Mouse (Mus musculus): Measurements from ENCODE around the gene Nckap1l. TPM values are rescaled to one million over a fixed set of nuclear protein-coding genes. Genes with fewer than 3 reads are reported as not detected.

Gene Nckap1l
- polyA plus RNA-seq, 1 experiment from 2014 or later: 3.5 TPM

DNA sequence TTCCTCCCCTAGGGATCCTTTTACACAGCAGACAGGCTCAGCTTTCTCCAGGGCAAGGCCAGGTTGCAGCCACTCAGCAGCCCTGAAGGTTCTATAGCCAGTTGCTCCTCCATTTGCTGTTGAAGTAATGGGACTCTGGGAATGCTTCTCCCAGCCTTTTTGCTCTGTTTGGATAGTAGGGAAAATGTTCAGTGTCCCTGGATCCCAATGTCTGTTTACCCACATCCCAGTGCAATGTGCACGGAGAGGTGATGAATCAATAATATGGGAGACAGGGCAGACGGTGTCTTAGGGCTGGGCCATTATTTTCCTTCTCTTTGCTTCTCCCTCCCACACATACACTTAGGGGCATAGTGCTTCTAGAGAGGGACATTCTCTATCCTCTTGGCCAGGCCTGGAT, 85.7 kb downstream of the Nckap1l start:
- Histone ChIP-seq H3K27ac (ENCODE audit: low read length) (no peak overlapping the region), H3K9ac (replicated peaks; ENCODE audit: low read depth) (no peak overlapping the region), H3K4me2 (replicated peaks; ENCODE audit: low read depth, low read length) (no peak overlapping the region), H3K36me3 (ENCODE audit: insufficient read depth, low read length) (no peaks in the 10 kb centered on the region), H3K27me3 (replicated peaks; ENCODE audit: insufficient read depth, low read length) (0 out of 2 replicates have a peak, but pooled peaks cover 6% of the 10 kb centered on the region), H3K9me3 (ENCODE audit: low read length) (no peaks in the 10 kb centered on the region), H3K4me3 (ENCODE audit: low read depth, low read length) (no peak overlapping the region), H3K4me1 (ENCODE audit: insufficient read depth, low read depth, low read length) (0 out of 2 replicates have a peak, but pooled peaks cover 4% of the 10 kb centered on the region)
- ATAC-seq (no peak), DNase-seq (ENCODE audit: low spot score) (no peak)
- TF ChIP-seq CTCF (IDR thresholded peaks at IDR 0.05): no peak
- TF ChIP-seq EP300 (IDR thresholded peaks at IDR 0.05): no peak
- WGBS: 49% methylated on average over 2 of the region's 2 CpGs

DNA sequence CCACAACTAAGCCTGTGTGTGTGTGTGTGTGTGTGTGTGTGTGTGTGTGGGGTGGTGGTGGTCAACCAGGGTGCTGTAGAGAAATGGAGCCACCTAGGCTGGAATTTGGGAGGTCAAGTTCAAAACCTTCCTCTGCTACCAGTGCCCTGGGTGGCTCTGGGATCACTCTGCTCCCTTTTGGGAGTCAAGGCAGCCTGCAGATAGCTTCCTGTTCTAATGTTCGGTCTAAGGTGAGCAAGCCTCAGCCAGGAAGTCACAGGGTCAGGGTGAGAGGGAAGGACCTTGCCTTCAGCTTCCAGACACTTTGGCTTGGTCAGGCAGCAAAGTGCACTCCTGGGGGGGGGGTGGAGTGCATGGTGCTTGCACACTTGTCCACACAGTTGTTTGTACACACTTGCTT, 87.1 kb downstream of the Nckap1l start:
- WGBS: 75% methylated on average over 1 of the region's 1 CpGs
- H3K27ac ChIP-seq (ENCODE audit: low read length): no peak overlapping the region
- DNase-seq (ENCODE audit: low spot score): no peak
- no peak overlapping the region for H3K4me2 ChIP-seq (replicated peaks; ENCODE audit: low read depth, low read length)
- no peaks in the 10 kb centered on the region for H3K9me3 ChIP-seq (ENCODE audit: low read length)
- no peak overlapping the region for H3K4me3 ChIP-seq (ENCODE audit: low read depth, low read length)
- no peak overlapping the region for H3K9ac ChIP-seq (replicated peaks; ENCODE audit: low read depth)
- H3K36me3 ChIP-seq (ENCODE audit: insufficient read depth, low read length): no peaks in the 10 kb centered on the region
- ATAC-seq: no peak
- TF ChIP-seq CTCF (IDR thresholded peaks at IDR 0.05) (no peak), EP300 (IDR thresholded peaks at IDR 0.05) (no peak)
- H3K27me3 ChIP-seq (replicated peaks; ENCODE audit: insufficient read depth, low read length): 0 out of 2 replicates have a peak, but pooled peaks cover 6% of the 10 kb centered on the region
- H3K4me1 ChIP-seq (ENCODE audit: insufficient read depth, low read depth, low read length): 0 out of 2 replicates have a peak, but pooled peaks cover 4% of the 10 kb centered on the region

DNA sequence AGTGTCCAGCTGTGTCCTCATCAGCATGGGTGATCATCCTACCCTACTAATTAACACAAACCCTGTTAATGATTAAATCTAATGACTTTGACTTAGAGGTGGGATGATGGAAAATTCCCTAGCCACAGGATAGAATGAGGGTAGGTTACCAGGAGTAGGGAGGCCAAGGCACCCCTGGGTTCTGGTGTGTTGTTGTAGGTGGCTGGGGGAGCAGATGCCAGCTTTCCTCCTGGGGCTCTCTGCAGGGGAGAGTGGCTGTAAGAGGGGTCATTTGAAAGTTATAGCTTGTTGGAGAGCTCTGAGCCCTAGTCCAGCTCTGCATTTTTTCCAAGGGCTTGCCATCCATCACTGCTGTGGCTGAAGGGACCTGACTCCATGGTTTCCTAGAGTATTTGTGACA, 88.9 kb downstream of the Nckap1l start:
- H3K27ac ChIP-seq (ENCODE audit: low read length): no peak overlapping the region
- H3K27me3 ChIP-seq (replicated peaks; ENCODE audit: insufficient read depth, low read length): 0 out of 2 replicates have a peak, but pooled peaks cover 2% of the 10 kb centered on the region
- no peak overlapping the region for H3K4me2 ChIP-seq (replicated peaks; ENCODE audit: low read depth, low read length)
- H3K9me3 ChIP-seq (ENCODE audit: low read length): no peaks in the 10 kb centered on the region
- TF ChIP-seq EP300 (IDR thresholded peaks at IDR 0.05): no peak
- no peak for TF ChIP-seq CTCF (IDR thresholded peaks at IDR 0.05)
- DNase-seq (ENCODE audit: low spot score) (no peak), ATAC-seq (no peak)
- H3K4me3 ChIP-seq (ENCODE audit: low read depth, low read length): no peak overlapping the region
- no peak overlapping the region for H3K9ac ChIP-seq (replicated peaks; ENCODE audit: low read depth)
- H3K36me3 ChIP-seq (ENCODE audit: insufficient read depth, low read length): no peaks in the 10 kb centered on the region
- no peaks in the 10 kb centered on the region for H3K4me1 ChIP-seq (ENCODE audit: insufficient read depth, low read depth, low read length)

DNA sequence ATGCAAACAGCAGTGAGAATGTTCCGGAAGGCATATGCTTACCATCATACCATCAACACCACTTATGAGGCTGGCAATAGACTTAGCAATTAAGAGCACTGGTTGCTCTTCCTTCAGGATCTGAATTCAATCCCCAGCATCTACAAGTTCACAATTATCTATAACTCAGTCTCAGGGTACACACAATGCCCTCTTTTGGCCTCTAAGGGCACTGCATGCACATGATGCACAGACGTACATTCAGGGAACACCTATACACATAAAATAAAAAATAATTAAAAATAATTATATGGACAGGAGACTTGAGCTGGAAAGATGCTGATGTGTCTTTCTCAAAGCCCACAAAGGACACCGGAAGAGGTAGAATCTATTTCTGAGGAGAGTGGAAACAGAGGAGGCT, 94.4 kb downstream of the Nckap1l start:
- 72% methylated on average over 3 of the region's 3 CpGs for WGBS
- Histone ChIP-seq H3K27me3 (replicated peaks; ENCODE audit: insufficient read depth, low read length) (no peaks in the 10 kb centered on the region), H3K9ac (replicated peaks; ENCODE audit: low read depth) (no peak overlapping the region)

More for the DNA sequence above, 94.4 kb downstream of the Nckap1l start:
- H3K9me3 ChIP-seq (ENCODE audit: low read length): no peaks in the 10 kb centered on the region
- no peaks in the 10 kb centered on the region for H3K36me3 ChIP-seq (ENCODE audit: insufficient read depth, low read length)
- H3K4me1 ChIP-seq (ENCODE audit: insufficient read depth, low read depth, low read length): no peaks in the 10 kb centered on the region
- peak; percentile 38; the same call in 1 of the 2 replicates for TF ChIP-seq CTCF (IDR thresholded peaks at IDR 0.05)
- no peak for TF ChIP-seq EP300 (IDR thresholded peaks at IDR 0.05)
- H3K4me2 ChIP-seq (replicated peaks; ENCODE audit: low read depth, low read length): no peak overlapping the region
- no peak for DNase-seq (ENCODE audit: low spot score)
- H3K27ac ChIP-seq (ENCODE audit: low read length): no peak overlapping the region
- H3K4me3 ChIP-seq (ENCODE audit: low read depth, low read length): no peak overlapping the region
- ATAC-seq: no peak

Other genes with a start within 250 kb of the Nckap1l start
- gene Cbx5, start 214.0 kb upstream of the Nckap1l start, polyA plus RNA-seq (2015; fragmentation: Nextera tagmentation; extraction: Ambion mirVana): 27.8 and 29.4 TPM in 2 replicates
- 200 and 211 TPM in 2 replicates for gene Hnrnpa1, start 213.4 kb upstream of the Nckap1l start, polyA plus RNA-seq (2015; fragmentation: Nextera tagmentation; extraction: Ambion mirVana)
- gene Nfe2, start 195.4 kb upstream of the Nckap1l start, polyA plus RNA-seq (2015; fragmentation: Nextera tagmentation; extraction: Ambion mirVana): 10.5 and 11.2 TPM in 2 replicates
- 162 and 163 TPM in 2 replicates for gene Copz1, start 181.1 kb upstream of the Nckap1l start, polyA plus RNA-seq (2015; fragmentation: Nextera tagmentation; extraction: Ambion mirVana)
- 0.67 and 2.2 TPM in 2 replicates for gene Gpr84, start 143.2 kb upstream of the Nckap1l start, polyA plus RNA-seq (2015; fragmentation: Nextera tagmentation; extraction: Ambion mirVana)
- 5.0 and 6.5 TPM in 2 replicates for gene Zfp385a, start 113.7 kb upstream of the Nckap1l start, polyA plus RNA-seq (2015; fragmentation: Nextera tagmentation; extraction: Ambion mirVana)
- 30.0 and 31.2 TPM in 2 replicates for gene Itga5, start 87.0 kb upstream of the Nckap1l start, polyA plus RNA-seq (2015; fragmentation: Nextera tagmentation; extraction: Ambion mirVana)
- gene Gtsf1, start 23.3 kb upstream of the Nckap1l start, polyA plus RNA-seq (2015; fragmentation: Nextera tagmentation; extraction: Ambion mirVana): not detected in 2 replicates
- not detected in 2 replicates for gene Gtsf2, start 5.3 kb upstream of the Nckap1l start, polyA plus RNA-seq (2015; fragmentation: Nextera tagmentation; extraction: Ambion mirVana)
- 2.1 and 2.2 TPM in 2 replicates for gene Pde1b, start 49.2 kb downstream of the Nckap1l start, polyA plus RNA-seq (2015; fragmentation: Nextera tagmentation; extraction: Ambion mirVana)
- 5.7 and 7.0 TPM in 2 replicates for gene Ppp1r1a, start 84.2 kb downstream of the Nckap1l start, polyA plus RNA-seq (2015; fragmentation: Nextera tagmentation; extraction: Ambion mirVana)
- gene Glycam1, start 111.3 kb downstream of the Nckap1l start, polyA plus RNA-seq (2015; fragmentation: Nextera tagmentation; extraction: Ambion mirVana): 17.9 TPM in 1 of 2 replicates, not detected in the other